Mouse (Mus musculus): ENCODE results near the gene Tmem44. TPM values are rescaled to one million over a fixed set of nuclear protein-coding genes. Genes with fewer than 3 reads are reported as not detected.

The Tmem44 gene
- polyA plus RNA-seq, 1 experiment = 20.8 TPM

DNA sequence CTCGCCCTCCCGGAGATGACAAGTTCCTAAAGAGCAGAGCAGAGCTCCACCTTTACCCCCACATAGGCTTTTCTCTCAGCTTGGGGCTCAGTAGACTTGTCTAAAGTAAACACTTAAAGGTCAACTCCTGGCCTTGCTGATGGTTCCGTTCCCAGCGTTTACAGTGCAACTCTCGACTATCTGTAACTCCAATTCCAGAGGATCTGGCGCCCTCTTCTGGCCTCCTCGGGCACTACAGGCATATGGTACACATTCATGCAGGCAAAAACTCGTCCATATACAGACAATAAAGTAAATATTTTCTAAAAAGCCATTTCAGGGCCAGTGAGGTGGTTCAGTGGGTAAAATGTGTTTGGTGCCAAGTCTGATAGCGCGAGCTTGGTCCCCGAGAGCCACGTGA is 35.2 kb downstream of the Tmem44 start:
- 66% methylated on average over 12 of the region's 12 CpGs for WGBS
- Histone ChIP-seq H3K27me3 (ENCODE audit: control insufficient read depth, insufficient read depth, low read length) (no peaks in the 10 kb centered on the region), H3K4me1 (ENCODE audit: control insufficient read depth, insufficient read depth, low read length) (peaks cover 3% of the 10 kb centered on the region), H3K27ac (ENCODE audit: insufficient read depth, low read length) (no peak overlapping the region), H3K4me3 (replicated peaks; ENCODE audit: insufficient read depth, low read depth, low read length) (no peak overlapping the region)
- DNase-seq = peak in 1 of 2 experiments; percentile 25
- TF ChIP-seq CTCF (IDR thresholded peaks at IDR 0.05; ENCODE audit: borderline replicate concordance, insufficient read depth, low read depth, low read length) = peak; percentile 46; the same call in 1 of the 2 replicates
- no peak for TF ChIP-seq POLR2A (IDR thresholded peaks at IDR 0.05; ENCODE audit: borderline replicate concordance, insufficient read depth, low read length)

- no peaks in the 10 kb centered on the region for H3K27me3 ChIP-seq (ENCODE audit: control insufficient read depth, insufficient read depth, low read length)
- H3K4me1 ChIP-seq (ENCODE audit: control insufficient read depth, insufficient read depth, low read length) = peaks cover 3% of the 10 kb centered on the region; the same call in 1 of the 2 replicates
- WGBS = 52% methylated on average over 20 of the region's 20 CpGs
- no peak overlapping the region for H3K4me3 ChIP-seq (replicated peaks; ENCODE audit: insufficient read depth, low read depth, low read length)
- peak; percentile 26 to 34 for DNase-seq
- TF ChIP-seq POLR2A (IDR thresholded peaks at IDR 0.05; ENCODE audit: borderline replicate concordance, insufficient read depth, low read length) (no peak), CTCF (IDR thresholded peaks at IDR 0.05; ENCODE audit: borderline replicate concordance, insufficient read depth, low read depth, low read length) (no peak)
- no peak overlapping the region for H3K27ac ChIP-seq (ENCODE audit: insufficient read depth, low read length)
Observed at GRCm38 (mm10) chr16:30513050-30514024, 37.3 kb downstream of the Tmem44 start.

- no peak overlapping the region for H3K27ac ChIP-seq (ENCODE audit: insufficient read depth, low read length)
- TF ChIP-seq POLR2A (IDR thresholded peaks at IDR 0.05; ENCODE audit: borderline replicate concordance, insufficient read depth, low read length) (no peak), CTCF (IDR thresholded peaks at IDR 0.05; ENCODE audit: borderline replicate concordance, insufficient read depth, low read depth, low read length) (no peak)
- no peak overlapping the region for H3K4me3 ChIP-seq (replicated peaks; ENCODE audit: insufficient read depth, low read depth, low read length)
- H3K27me3 ChIP-seq (ENCODE audit: control insufficient read depth, insufficient read depth, low read length) = no peaks in the 10 kb centered on the region
- H3K4me1 ChIP-seq (ENCODE audit: control insufficient read depth, insufficient read depth, low read length) = peaks cover 3% of the 10 kb centered on the region; the same call in 1 of the 2 replicates
- DNase-seq = no peak
- 78% methylated on average over 8 of the region's 8 CpGs for WGBS
Observed at GRCm38 (mm10) chr16:30512375-30513049, 38.1 kb downstream of the Tmem44 start.

DNA sequence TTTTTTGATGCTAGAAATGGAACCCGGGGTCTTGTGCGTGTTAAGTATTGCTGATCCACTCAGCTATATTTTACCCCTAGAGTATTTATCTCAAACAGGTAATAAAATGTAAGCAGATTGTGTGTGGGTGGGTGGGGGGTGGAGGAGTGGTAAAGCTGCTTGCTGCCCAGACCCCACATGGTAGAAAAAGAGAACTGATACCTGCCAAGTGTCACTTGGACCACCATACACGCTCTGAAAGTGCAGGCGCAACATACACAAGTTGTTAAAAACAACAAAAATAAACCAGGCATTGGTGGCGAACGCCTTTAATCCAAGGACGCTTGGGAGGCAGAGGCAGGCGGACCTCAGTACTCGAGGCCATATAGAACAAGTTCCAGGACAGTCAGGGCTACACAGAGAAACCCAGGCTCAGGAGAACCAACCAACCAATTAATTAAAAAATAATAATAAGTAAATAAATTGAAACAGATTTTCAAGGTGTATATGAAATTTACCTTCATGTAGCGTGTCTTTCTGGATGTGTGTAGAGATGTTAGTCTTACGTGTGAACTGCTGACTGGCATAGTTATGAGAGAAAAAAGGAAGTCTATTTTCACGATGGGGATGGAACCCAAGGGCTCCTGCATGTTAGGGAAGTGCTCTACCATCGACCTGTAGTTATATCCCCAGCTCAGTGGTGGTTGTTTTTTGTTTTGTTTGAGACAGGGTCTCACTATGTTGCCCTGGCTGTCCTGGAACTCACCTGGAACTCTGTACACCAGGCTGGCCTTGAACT is 38.9 kb downstream of the Tmem44 start:
- H3K4me3 ChIP-seq (replicated peaks; ENCODE audit: insufficient read depth, low read depth, low read length) = no peak overlapping the region
- 83% methylated on average over 13 of the region's 13 CpGs for WGBS
- TF ChIP-seq CTCF (IDR thresholded peaks at IDR 0.05; ENCODE audit: borderline replicate concordance, insufficient read depth, low read depth, low read length) = no peak
- no peak for TF ChIP-seq POLR2A (IDR thresholded peaks at IDR 0.05; ENCODE audit: borderline replicate concordance, insufficient read depth, low read length)

DNA sequence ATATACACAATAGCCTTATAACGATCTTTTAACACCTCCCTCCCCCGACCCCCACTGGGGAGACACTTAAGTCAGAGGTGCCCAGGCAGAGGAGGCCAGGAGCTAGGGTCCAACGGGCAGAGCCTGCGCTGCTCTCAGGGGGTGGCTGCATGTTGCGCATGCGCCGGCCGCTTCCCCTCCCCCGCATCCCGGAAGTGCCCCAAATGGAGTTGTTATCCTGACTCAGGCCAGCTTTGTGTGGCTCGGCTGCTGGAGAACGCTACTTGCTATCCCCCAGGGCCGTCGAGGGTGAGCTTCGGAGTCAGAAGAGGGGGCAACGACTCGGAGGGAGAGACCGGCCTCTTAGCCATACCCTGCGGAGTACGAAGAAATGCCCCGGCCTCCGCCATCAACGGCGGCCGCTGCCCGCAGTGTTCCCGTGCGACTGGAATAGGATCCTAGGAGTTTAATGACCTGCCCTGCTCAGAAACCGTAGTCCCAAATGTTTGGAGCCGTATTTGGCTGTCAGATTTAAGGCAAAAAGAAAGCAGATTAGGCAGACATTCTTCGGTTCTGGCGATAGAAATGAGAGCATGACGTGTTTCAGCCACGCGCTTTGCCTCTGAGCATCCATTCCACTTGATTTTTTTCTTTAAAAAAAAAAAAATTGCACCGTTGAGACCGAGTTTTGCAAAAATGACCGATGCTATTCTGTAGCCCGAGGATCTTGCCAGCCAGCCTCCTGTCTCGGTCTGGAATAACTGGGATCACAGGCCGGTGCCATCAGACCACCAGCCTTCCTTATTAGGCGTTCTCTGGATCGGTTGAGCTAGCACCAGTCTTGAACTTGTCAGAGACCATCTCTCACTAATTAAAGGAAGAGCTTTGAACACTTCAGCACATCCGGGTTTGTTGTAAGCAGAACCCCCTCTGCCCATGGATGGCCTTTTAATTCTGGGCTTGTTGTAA is 39.9 kb downstream of the Tmem44 start:
- peak; percentile 87 to 90 for DNase-seq
- Histone ChIP-seq H3K27me3 (ENCODE audit: control insufficient read depth, insufficient read depth, low read length) (no peaks in the 10 kb centered on the region), H3K4me1 (ENCODE audit: control insufficient read depth, insufficient read depth, low read length) (peaks cover 3% of the 10 kb centered on the region; the same call in 1 of the 2 replicates), H3K4me3 (replicated peaks; ENCODE audit: insufficient read depth, low read depth, low read length) (peak overlapping the region; percentile 77), H3K27ac (ENCODE audit: insufficient read depth, low read length) (peak overlapping the region; percentile 72)
- TF ChIP-seq POLR2A (IDR thresholded peaks at IDR 0.05; ENCODE audit: borderline replicate concordance, insufficient read depth, low read length) (peak; percentile 92), CTCF (IDR thresholded peaks at IDR 0.05; ENCODE audit: borderline replicate concordance, insufficient read depth, low read depth, low read length) (no peak)
- WGBS = 1% methylated on average over 44 of the region's 44 CpGs

More for the DNA sequence above, 38.9 kb downstream of the Tmem44 start:
- Histone ChIP-seq H3K4me1 (ENCODE audit: control insufficient read depth, insufficient read depth, low read length) (peaks cover 3% of the 10 kb centered on the region; the same call in 1 of the 2 replicates), H3K27me3 (ENCODE audit: control insufficient read depth, insufficient read depth, low read length) (no peaks in the 10 kb centered on the region), H3K27ac (ENCODE audit: insufficient read depth, low read length) (no peak overlapping the region)
- DNase-seq = no peak

- Histone ChIP-seq H3K4me1 (ENCODE audit: control insufficient read depth, insufficient read depth, low read length) (peaks cover 3% of the 10 kb centered on the region; the same call in 1 of the 2 replicates), H3K27ac (ENCODE audit: insufficient read depth, low read length) (peak overlapping the region; percentile 72), H3K4me3 (replicated peaks; ENCODE audit: insufficient read depth, low read depth, low read length) (peak overlapping the region; percentile 77), H3K27me3 (ENCODE audit: control insufficient read depth, insufficient read depth, low read length) (no peaks in the 10 kb centered on the region)
- DNase-seq = no peak
- 28% methylated on average over 9 of the region's 9 CpGs for WGBS
- TF ChIP-seq CTCF (IDR thresholded peaks at IDR 0.05; ENCODE audit: borderline replicate concordance, insufficient read depth, low read depth, low read length) (no peak), POLR2A (IDR thresholded peaks at IDR 0.05; ENCODE audit: borderline replicate concordance, insufficient read depth, low read length) (no peak)
Observed at GRCm38 (mm10) chr16:30510091-30510490, 40.6 kb downstream of the Tmem44 start.

Data from cerebellum, adult 2 months (tissue).